Mouse (Mus musculus) heart, postnatal 0 days (tissue): ENCODE results near the gene Hdac10.

Experiments used
- CTCF ChIP-seq: IDR thresholded peaks from 2 replicates; pipeline ENCODE4 v1.5.1; 2016; ENCODE audit warnings: antibody characterized with exemption, control low read depth, low read depth
- EP300 ChIP-seq: IDR thresholded peaks from 2 replicates; pipeline ENCODE4 v1.6.1; 2016; ENCODE audit warnings: antibody characterized with exemption, low read depth

- TF ChIP-seq CTCF: no peak
- TF ChIP-seq EP300: no peak
Observed at GRCm38 (mm10) chr15:89147895-89148294, 19.4 kb upstream of the Hdac10 start.
